Mouse (Mus musculus) MN1 (cell line): ENCODE measurements around the gene Acr.

Experiments
- DNase-seq: peaks from one replicate; pipeline ENCODE4 v3.0.0-alpha.2; 2016; ENCODE audit warnings: low spot score

The Acr gene

GRCm38 (mm10) chr15:89622312-89622958, 54.3 kb downstream of the Acr start:
- DNase-seq = no peak

- no peak for DNase-seq
Observed at GRCm38 (mm10) chr15:89622959-89623625, 55.0 kb downstream of the Acr start.

GRCm38 (mm10) chr15:89623626-89623959, 55.5 kb downstream of the Acr start:
- DNase-seq = peak; percentile 61
